Mouse (Mus musculus) lung, adult 2 months (tissue): ENCODE measurements at regions not wholly inside any gene's neighbourhood (a gene's known extent, or its start where the extent isn't known, plus 50 kb on each side); places are given as distances from the start of the nearest gene placed in this dataset.

ENCODE experiments used
- CTCF ChIP-seq: fragments of 200-500 bp; IDR thresholded peaks from 2 replicates; pipeline ENCODE4 v1.5.1; 2011; ENCODE audit warnings: mild to moderate bottlenecking, low read length, control low read depth; ENCODE audit not compliant: insufficient read depth
- POLR2A ChIP-seq: fragments of 200-500 bp; IDR thresholded peaks from 2 replicates; pipeline ENCODE4 v1.6.1; 2011; ENCODE audit warnings: low read depth, mild to moderate bottlenecking, control low read depth, low read length, borderline replicate concordance; ENCODE audit errors: extremely low read depth

DNA sequence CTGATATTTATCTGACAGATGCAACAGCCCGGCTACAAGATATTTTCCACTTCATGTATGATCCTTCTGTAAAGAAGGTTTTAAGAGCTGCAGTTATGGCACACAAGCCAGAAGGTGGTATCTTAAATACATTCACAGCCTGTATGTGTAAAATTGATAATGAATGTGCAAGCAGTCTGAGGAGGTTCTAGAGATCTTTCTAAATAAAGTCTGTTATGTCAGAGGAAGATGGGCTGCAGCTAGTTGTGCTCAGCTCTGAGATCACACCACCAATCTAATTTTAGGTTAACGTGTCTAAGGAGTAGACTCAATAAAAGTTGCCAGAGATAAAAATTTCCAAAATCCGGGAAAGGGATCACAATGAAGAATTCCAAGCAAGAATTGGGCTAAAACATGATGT, 218.8 kb downstream of the S1pr1 start:
- TF ChIP-seq POLR2A (no peak), CTCF (no peak)
